Mouse (Mus musculus): ENCODE data around the gene Plekhs1. TPM values are rescaled to one million over a fixed set of nuclear protein-coding genes. Genes with fewer than 3 reads are reported as not detected.
"Not testable (repeated sequence)": the region's sequence is repeated elsewhere in the genome, so short reads cannot be mapped to it uniquely, and the experiment has no call there.

Gene Plekhs1
- polyA plus RNA-seq, 1 experiment from 2014 or later = 0.18 TPM

GRCm38 (mm10) chr19:56486926-56487325 lies 25.5 kb downstream of the Plekhs1 start:
- Histone ChIP-seq H3K9me3 (replicated peaks) (no peaks in the 10 kb centered on the region), H3K4me1 (peaks cover 14% of the 10 kb centered on the region), H3K27ac (no peak overlapping the region), H3K27me3 (no peaks in the 10 kb centered on the region), H3K9ac (no peak overlapping the region), H3K4me2 (replicated peaks) (no peak overlapping the region), H3K4me3 (no peak overlapping the region), H3K36me3 (no peaks in the 10 kb centered on the region)
- no peak for ATAC-seq (ENCODE audit: low FRiP score)
- 89% methylated on average over 7 of the region's 7 CpGs for WGBS

GRCm38 (mm10) chr19:56487339-56487738 lies 25.9 kb downstream of the Plekhs1 start:
- Histone ChIP-seq H3K4me1 (peaks cover 14% of the 10 kb centered on the region), H3K27ac (no peak overlapping the region), H3K4me2 (replicated peaks) (no peak overlapping the region), H3K4me3 (no peak overlapping the region), H3K27me3 (no peaks in the 10 kb centered on the region), H3K9ac (no peak overlapping the region), H3K9me3 (replicated peaks) (no peaks in the 10 kb centered on the region), H3K36me3 (no peaks in the 10 kb centered on the region)
- 93% methylated on average over 2 of the region's 2 CpGs for WGBS
- no peak for ATAC-seq (ENCODE audit: low FRiP score)

DNA sequence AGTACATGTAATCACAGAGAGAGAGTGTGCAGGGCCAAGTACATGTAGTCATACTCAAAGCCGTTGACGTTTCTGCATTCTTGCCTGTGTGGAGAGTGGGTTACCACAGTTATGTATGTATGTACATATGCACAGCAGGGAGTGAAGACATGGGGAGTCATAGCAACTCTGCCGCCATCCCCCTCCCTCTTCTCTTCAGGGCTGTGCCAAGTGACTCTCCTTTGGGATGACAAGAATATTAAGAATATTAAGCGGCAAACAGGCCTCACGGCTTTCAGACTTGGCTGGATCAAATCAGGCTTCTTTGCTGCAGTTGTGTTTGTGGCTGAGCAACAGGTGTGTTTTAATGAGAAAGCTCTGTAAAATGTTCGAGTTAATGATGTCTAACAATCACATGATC lies 28.2 kb downstream of the Plekhs1 start:
- WGBS = 84% methylated on average over 6 of the region's 6 CpGs

GRCm38 (mm10) chr19:56494157-56494556 lies 32.7 kb downstream of the Plekhs1 start:
- H3K9ac ChIP-seq; H3K4me1 ChIP-seq; ATAC-seq (ENCODE audit: low FRiP score); H3K27me3 ChIP-seq; H3K4me3 ChIP-seq; H3K9me3 ChIP-seq (replicated peaks); H3K36me3 ChIP-seq; H3K4me2 ChIP-seq (replicated peaks); H3K27ac ChIP-seq: not testable (repeated sequence)
- no CpG with 5 or more reads among the region's 2 CpGs for WGBS

More for the DNA sequence above, 28.2 kb downstream of the Plekhs1 start:
- Histone ChIP-seq H3K27ac (no peak overlapping the region), H3K36me3 (no peaks in the 10 kb centered on the region), H3K9ac (no peak overlapping the region), H3K4me3 (no peak overlapping the region), H3K27me3 (no peaks in the 10 kb centered on the region), H3K4me1 (peaks cover 14% of the 10 kb centered on the region), H3K9me3 (replicated peaks) (no peaks in the 10 kb centered on the region), H3K4me2 (replicated peaks) (no peak overlapping the region)
- ATAC-seq (ENCODE audit: low FRiP score) = no peak

DNA sequence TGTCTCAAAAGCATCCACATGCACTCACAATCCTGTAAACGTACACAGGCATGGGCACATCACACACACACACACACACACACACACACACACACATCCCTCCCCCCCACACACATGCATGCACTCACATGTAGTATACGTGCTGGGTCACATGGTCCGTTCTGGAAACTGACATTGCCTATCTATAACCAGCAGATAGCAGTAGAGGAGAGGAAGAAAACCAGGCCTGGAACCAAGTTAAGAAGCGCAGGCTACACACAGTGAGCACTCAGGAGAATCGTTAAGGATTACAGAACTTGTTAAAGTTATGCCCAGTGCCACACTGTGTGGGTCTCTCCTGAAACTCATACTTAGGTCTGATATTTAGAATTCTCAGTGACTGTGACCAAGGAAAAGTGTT lies 41.6 kb downstream of the Plekhs1 start:
- H3K4me1 ChIP-seq; H3K4me2 ChIP-seq (replicated peaks); ATAC-seq (ENCODE audit: low FRiP score); H3K36me3 ChIP-seq; H3K27me3 ChIP-seq; H3K27ac ChIP-seq; H3K9me3 ChIP-seq (replicated peaks); H3K9ac ChIP-seq; H3K4me3 ChIP-seq: not testable (repeated sequence)
- WGBS = no CpG with 5 or more reads among the region's 5 CpGs

GRCm38 (mm10) chr19:56503525-56503924 lies 42.1 kb downstream of the Plekhs1 start:
- not testable (repeated sequence) for H3K27ac ChIP-seq; H3K27me3 ChIP-seq; H3K4me1 ChIP-seq; H3K9me3 ChIP-seq (replicated peaks); ATAC-seq (ENCODE audit: low FRiP score); H3K36me3 ChIP-seq; H3K9ac ChIP-seq; H3K4me2 ChIP-seq (replicated peaks); H3K4me3 ChIP-seq
- no CpG with 5 or more reads among the region's 5 CpGs for WGBS

- not testable (repeated sequence) for H3K4me3 ChIP-seq; H3K27ac ChIP-seq; H3K27me3 ChIP-seq; H3K4me1 ChIP-seq; H3K9me3 ChIP-seq (replicated peaks); H3K9ac ChIP-seq; H3K36me3 ChIP-seq; ATAC-seq (ENCODE audit: low FRiP score); H3K4me2 ChIP-seq (replicated peaks)
- no CpG with 5 or more reads among the region's 4 CpGs for WGBS
These were observed 49.8 kb downstream of the Plekhs1 start for GRCm38 (mm10) chr19:56511207-56511606.

DNA sequence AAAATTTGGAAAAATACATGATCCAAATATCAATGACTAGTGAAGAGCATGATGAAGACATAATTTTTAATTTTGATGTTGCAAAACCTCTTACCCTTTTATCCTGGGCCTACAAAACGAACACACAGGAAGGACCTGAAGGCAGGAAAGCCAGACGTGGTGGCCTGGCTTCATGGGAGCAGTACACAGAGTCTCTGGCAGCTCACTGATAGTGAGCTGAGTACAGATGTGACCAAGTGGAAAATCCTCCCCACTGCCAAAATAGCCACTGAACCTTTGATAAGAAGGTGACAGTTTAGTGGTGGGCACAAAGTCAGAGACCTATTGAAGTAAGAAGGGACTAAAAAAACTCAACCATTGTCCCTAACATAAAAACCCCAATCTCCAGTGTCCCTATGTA lies 52.1 kb downstream of the Plekhs1 start:
- H3K4me1 ChIP-seq; H3K27me3 ChIP-seq; H3K36me3 ChIP-seq; H3K9ac ChIP-seq; ATAC-seq (ENCODE audit: low FRiP score); H3K4me2 ChIP-seq (replicated peaks); H3K9me3 ChIP-seq (replicated peaks); H3K27ac ChIP-seq; H3K4me3 ChIP-seq: not testable (repeated sequence)
- WGBS = no CpG with 5 or more reads among the region's 2 CpGs

- WGBS = no CpG with 5 or more reads among the region's 7 CpGs
- ATAC-seq (ENCODE audit: low FRiP score); H3K4me1 ChIP-seq: not testable (repeated sequence)
These were observed 58.0 kb downstream of the Plekhs1 start for GRCm38 (mm10) chr19:56519408-56519807.

DNA sequence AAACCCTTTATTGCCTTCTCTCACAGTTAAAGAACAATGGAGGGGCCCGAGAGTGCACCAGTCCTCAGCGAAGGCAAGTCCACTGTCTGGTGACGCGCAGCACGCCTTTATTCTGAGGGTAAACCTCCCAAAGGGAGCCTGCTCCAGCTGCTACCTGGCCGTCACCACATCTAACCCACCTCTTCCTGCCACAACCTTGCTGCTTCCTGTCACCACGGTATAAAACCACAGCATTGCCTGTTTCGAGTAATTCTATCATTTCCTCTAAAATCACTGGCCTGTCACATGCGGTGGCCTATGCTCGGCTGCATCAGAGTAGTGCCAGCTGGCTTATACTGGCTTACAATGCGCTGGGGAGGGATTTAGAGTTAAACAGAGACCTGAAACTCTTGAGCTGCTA lies 69.1 kb downstream of the Plekhs1 start:
- H3K36me3 ChIP-seq; H3K9me3 ChIP-seq (replicated peaks); H3K27ac ChIP-seq; H3K27me3 ChIP-seq; H3K9ac ChIP-seq; H3K4me1 ChIP-seq; ATAC-seq (ENCODE audit: low FRiP score); H3K4me2 ChIP-seq (replicated peaks); H3K4me3 ChIP-seq: not testable (repeated sequence)
- no CpG with 5 or more reads among the region's 11 CpGs for WGBS

More at GRCm38 (mm10) chr19:56519408-56519807, 58.0 kb downstream of the Plekhs1 start:
- not testable (repeated sequence) for H3K27me3 ChIP-seq; H3K9me3 ChIP-seq (replicated peaks); H3K9ac ChIP-seq; H3K27ac ChIP-seq; H3K4me3 ChIP-seq; H3K4me2 ChIP-seq (replicated peaks); H3K36me3 ChIP-seq

GRCm38 (mm10) chr19:56531251-56531650 lies 69.8 kb downstream of the Plekhs1 start:
- Histone ChIP-seq H3K4me2 (replicated peaks) (no peak overlapping the region), H3K4me3 (no peak overlapping the region), H3K27ac (no peak overlapping the region), H3K9ac (no peak overlapping the region), H3K36me3 (peaks cover 8% of the 10 kb centered on the region; the same call in 1 of the 2 replicates), H3K27me3 (no peaks in the 10 kb centered on the region), H3K9me3 (replicated peaks) (no peaks in the 10 kb centered on the region), H3K4me1 (no peaks in the 10 kb centered on the region)
- WGBS = 94% methylated on average over 12 of the region's 12 CpGs
- no peak for ATAC-seq (ENCODE audit: low FRiP score)

GRCm38 (mm10) chr19:56533291-56534071 lies 72.0 kb downstream of the Plekhs1 start:
- no peak overlapping the region for H3K27ac ChIP-seq
- H3K27me3 ChIP-seq = no peaks in the 10 kb centered on the region
- H3K4me2 ChIP-seq (replicated peaks) = no peak overlapping the region
- no peaks in the 10 kb centered on the region for H3K4me1 ChIP-seq
- WGBS = 91% methylated on average over 14 of the region's 14 CpGs
- no peak overlapping the region for H3K9ac ChIP-seq
- no peak for ATAC-seq (ENCODE audit: low FRiP score)
- no peaks in the 10 kb centered on the region for H3K9me3 ChIP-seq (replicated peaks)
- no peak overlapping the region for H3K4me3 ChIP-seq
- H3K36me3 ChIP-seq = peaks cover 12% of the 10 kb centered on the region

DNA sequence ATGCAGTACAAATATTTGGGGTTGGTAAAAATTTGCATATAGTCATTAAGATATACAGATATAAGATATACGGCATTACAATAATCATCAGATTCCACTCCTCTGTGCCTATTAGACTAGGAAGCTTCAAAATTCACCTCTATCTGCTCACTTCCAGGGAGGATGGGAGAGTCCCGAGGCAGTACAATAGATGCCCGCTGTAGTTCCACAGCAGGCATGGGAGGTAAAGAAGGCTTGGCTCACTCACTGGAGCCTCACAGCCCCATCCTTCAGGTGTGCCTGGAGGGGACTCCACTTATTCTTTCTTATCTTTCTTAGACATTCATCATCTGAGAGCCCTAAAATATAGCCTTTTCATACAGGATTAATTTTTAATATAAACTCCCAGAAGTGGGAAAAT lies 72.9 kb downstream of the Plekhs1 start:
- Histone ChIP-seq H3K36me3 (peaks cover 12% of the 10 kb centered on the region), H3K4me2 (replicated peaks) (no peak overlapping the region), H3K9me3 (replicated peaks) (no peaks in the 10 kb centered on the region), H3K9ac (no peak overlapping the region), H3K4me3 (no peak overlapping the region), H3K27ac (no peak overlapping the region), H3K4me1 (no peaks in the 10 kb centered on the region), H3K27me3 (no peaks in the 10 kb centered on the region)
- WGBS = 88% methylated on average over 3 of the region's 3 CpGs
- ATAC-seq (ENCODE audit: low FRiP score) = no peak

Measured in hindbrain, embryonic 12.5 days (tissue).